Mouse (Mus musculus) megakaryocyte, adult 5-6 weeks (primary cell): ENCODE data around the gene Ube2t. TPM values are rescaled to one million over a fixed set of nuclear protein-coding genes. Genes with fewer than 3 reads are reported as not detected.

Source experiments
- total RNA-seq, 2 experiments: library from RNA; stranded (forward) in 1 of 2; stranded (reverse) in 1 of 2; fragments of 153-499, 151-499 nt in 1 of 2; fragments of 221-1000, 200-1000 nt in 1 of 2; gene quantifications; 2 replicates each; pipeline versions ENCODE4 v1.2.3 to v1.2.4; 2015 to 2017

Gene Ube2t
- total RNA-seq, 2 experiments from 2014 or later: 16.3 to 58.0 TPM

Other genes with a start within 250 kb of the Ube2t start
- gene Ppp1r12b, start 6.6 kb upstream of the Ube2t start, total RNA-seq (2015): 3.7 and 5.0 TPM in 2 replicates
- gene Ppp1r12b, start 6.6 kb upstream of the Ube2t start, total RNA-seq (2017): 4.4 and 4.6 TPM in 2 replicates
- not detected in 2 replicates for gene Lgr6, start 142.7 kb downstream of the Ube2t start, total RNA-seq (2015)
- gene Lgr6, start 142.7 kb downstream of the Ube2t start, total RNA-seq (2017): not detected in 2 replicates
- gene Ptpn7, start 170.1 kb downstream of the Ube2t start, total RNA-seq (2015): 25.5 and 29.5 TPM in 2 replicates
- gene Ptpn7, start 170.1 kb downstream of the Ube2t start, total RNA-seq (2017): 49.7 and 54.2 TPM in 2 replicates
- 83.3 and 93.2 TPM in 2 replicates for gene Arl8a, start 184.3 kb downstream of the Ube2t start, total RNA-seq (2015)
- 37.1 and 49.1 TPM in 2 replicates for gene Arl8a, start 184.3 kb downstream of the Ube2t start, total RNA-seq (2017)
- gene Gpr37l1, start 205.1 kb downstream of the Ube2t start, total RNA-seq (2015): not detected in 2 replicates
- not detected in 2 replicates for gene Gpr37l1, start 205.1 kb downstream of the Ube2t start, total RNA-seq (2017)